Mouse (Mus musculus): ENCODE measurements around the gene Ccdc149. TPM values are rescaled to one million over a fixed set of nuclear protein-coding genes. Genes with fewer than 3 reads are reported as not detected.
A peak's percentile ranks its signal among the peaks of the same experiment; 100 is the strongest.

The Ccdc149 gene
- polyA plus RNA-seq, 1 experiment from 2014 or later, result 3.4 TPM

DNA sequence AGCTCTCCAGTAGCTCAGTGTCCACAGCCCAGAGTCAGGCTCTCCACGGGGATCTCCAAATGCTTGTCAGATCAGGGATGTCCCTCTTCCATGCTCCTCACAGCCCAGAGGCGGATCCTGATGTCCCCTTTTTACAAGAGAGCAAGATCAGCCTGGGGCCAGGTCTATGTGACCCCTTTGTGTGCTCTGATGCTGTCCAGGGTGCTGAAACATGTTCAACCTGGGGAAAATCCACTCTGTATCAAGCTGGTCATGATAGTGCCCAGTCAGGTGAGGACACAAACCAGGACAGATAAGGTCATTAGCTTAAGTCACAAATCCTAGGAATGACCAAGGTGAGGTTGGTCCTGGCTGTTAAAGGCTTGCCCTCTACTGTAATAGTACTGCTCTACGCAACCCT, 59.8 kb downstream of the Ccdc149 start:
- Histone ChIP-seq H3K9ac (replicated peaks; ENCODE audit: low read depth, low read length) (no peak overlapping the region), H3K4me1 (ENCODE audit: control insufficient read depth, insufficient read depth, low read length) (peaks cover 3% of the 10 kb centered on the region; the same call in 1 of the 2 replicates), H3K27ac (ENCODE audit: low read length) (no peak overlapping the region), H3K9me3 (ENCODE audit: control insufficient read depth, low read depth, low read length) (no peaks in the 10 kb centered on the region), H3K4me2 (replicated peaks; ENCODE audit: low read depth, low read length) (no peak overlapping the region), H3K4me3 (ENCODE audit: low read depth, low read length) (no peak overlapping the region), H3K36me3 (ENCODE audit: control insufficient read depth, insufficient read depth, low read length) (no peaks in the 10 kb centered on the region), H3K27me3 (ENCODE audit: control insufficient read depth, insufficient read depth, low read length) (no peaks in the 10 kb centered on the region)
- peak; percentile 50; the same call in 1 of the 2 replicates for ATAC-seq (ENCODE audit: insufficient number of reproducible peaks, insufficient read depth, low FRiP score, low read depth)
- WGBS, result 55% methylated on average over 3 of the region's 3 CpGs

GRCm38 (mm10) chr5:52410197-52410596, 61.1 kb downstream of the Ccdc149 start:
- ATAC-seq (ENCODE audit: insufficient number of reproducible peaks, insufficient read depth, low FRiP score, low read depth), result no peak
- no peak overlapping the region for H3K9ac ChIP-seq (replicated peaks; ENCODE audit: low read depth, low read length)
- no peaks in the 10 kb centered on the region for H3K27me3 ChIP-seq (ENCODE audit: control insufficient read depth, insufficient read depth, low read length)
- H3K27ac ChIP-seq (ENCODE audit: low read length), result no peak overlapping the region
- H3K4me2 ChIP-seq (replicated peaks; ENCODE audit: low read depth, low read length), result no peak overlapping the region
- WGBS, result 77% methylated on average over 12 of the region's 12 CpGs
- peaks cover 3% of the 10 kb centered on the region; the same call in 1 of the 2 replicates for H3K4me1 ChIP-seq (ENCODE audit: control insufficient read depth, insufficient read depth, low read length)
- no peaks in the 10 kb centered on the region for H3K36me3 ChIP-seq (ENCODE audit: control insufficient read depth, insufficient read depth, low read length)
- H3K4me3 ChIP-seq (ENCODE audit: low read depth, low read length), result no peak overlapping the region
- no peaks in the 10 kb centered on the region for H3K9me3 ChIP-seq (ENCODE audit: control insufficient read depth, low read depth, low read length)

GRCm38 (mm10) chr5:52408668-52409315, 62.5 kb downstream of the Ccdc149 start:
- Histone ChIP-seq H3K4me1 (ENCODE audit: control insufficient read depth, insufficient read depth, low read length) (peaks cover 3% of the 10 kb centered on the region; the same call in 1 of the 2 replicates), H3K4me3 (ENCODE audit: low read depth, low read length) (no peak overlapping the region), H3K27me3 (ENCODE audit: control insufficient read depth, insufficient read depth, low read length) (no peaks in the 10 kb centered on the region), H3K36me3 (ENCODE audit: control insufficient read depth, insufficient read depth, low read length) (no peaks in the 10 kb centered on the region), H3K4me2 (replicated peaks; ENCODE audit: low read depth, low read length) (no peak overlapping the region), H3K27ac (ENCODE audit: low read length) (no peak overlapping the region), H3K9ac (replicated peaks; ENCODE audit: low read depth, low read length) (no peak overlapping the region), H3K9me3 (ENCODE audit: control insufficient read depth, low read depth, low read length) (no peaks in the 10 kb centered on the region)
- ATAC-seq (ENCODE audit: insufficient number of reproducible peaks, insufficient read depth, low FRiP score, low read depth), result no peak
- 66% methylated on average over 7 of the region's 7 CpGs for WGBS

DNA sequence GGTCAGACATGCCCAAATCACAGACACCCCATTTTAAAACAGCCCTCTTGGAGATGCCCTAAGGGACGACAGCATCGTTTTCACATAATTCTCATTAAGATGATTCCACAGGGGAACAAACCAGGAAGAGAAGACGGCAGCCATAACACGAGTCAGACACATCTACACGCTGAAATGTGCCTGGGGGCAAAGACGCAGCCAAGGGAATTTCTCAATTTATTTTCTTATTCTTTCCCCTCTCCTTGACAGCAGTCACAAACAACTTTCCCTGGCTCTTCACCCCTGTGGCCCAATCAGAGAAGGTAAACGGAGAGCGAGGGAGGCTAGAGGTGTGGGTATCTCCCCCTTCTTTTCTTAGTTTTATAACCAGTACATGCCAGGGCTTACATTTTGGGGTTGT, 66.9 kb downstream of the Ccdc149 start:
- H3K9me3 ChIP-seq (ENCODE audit: control insufficient read depth, low read depth, low read length), result no peaks in the 10 kb centered on the region
- no peak for ATAC-seq (ENCODE audit: insufficient number of reproducible peaks, insufficient read depth, low FRiP score, low read depth)
- H3K4me1 ChIP-seq (ENCODE audit: control insufficient read depth, insufficient read depth, low read length), result peaks cover 3% of the 10 kb centered on the region; the same call in 1 of the 2 replicates
- no peak overlapping the region for H3K9ac ChIP-seq (replicated peaks; ENCODE audit: low read depth, low read length)
- H3K4me3 ChIP-seq (ENCODE audit: low read depth, low read length), result no peak overlapping the region
- no peak overlapping the region for H3K27ac ChIP-seq (ENCODE audit: low read length)
- 68% methylated on average over 8 of the region's 8 CpGs for WGBS
- H3K4me2 ChIP-seq (replicated peaks; ENCODE audit: low read depth, low read length), result no peak overlapping the region
- H3K27me3 ChIP-seq (ENCODE audit: control insufficient read depth, insufficient read depth, low read length), result no peaks in the 10 kb centered on the region
- no peaks in the 10 kb centered on the region for H3K36me3 ChIP-seq (ENCODE audit: control insufficient read depth, insufficient read depth, low read length)

DNA sequence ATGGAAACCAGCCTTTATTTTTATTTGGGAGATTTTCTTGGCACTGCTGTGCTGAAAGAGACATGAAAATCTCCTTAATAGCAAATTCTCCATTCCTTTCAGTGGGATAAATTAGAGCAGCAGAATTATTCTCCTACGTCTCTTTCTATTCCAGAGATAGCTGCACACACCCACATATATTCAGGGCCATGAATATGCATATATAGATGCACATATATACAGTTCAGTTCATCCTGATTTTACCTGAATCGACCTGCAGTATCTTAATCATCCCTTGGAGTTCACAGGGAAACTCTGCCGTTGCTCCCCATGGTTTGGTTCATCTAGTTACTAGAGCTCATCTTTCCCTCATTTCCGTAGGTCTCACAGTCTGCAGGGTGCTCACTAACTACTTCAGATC, 77.6 kb downstream of the Ccdc149 start:
- H3K9ac ChIP-seq (replicated peaks; ENCODE audit: low read depth, low read length), result no peak overlapping the region
- no peaks in the 10 kb centered on the region for H3K4me1 ChIP-seq (ENCODE audit: control insufficient read depth, insufficient read depth, low read length)
- no peak overlapping the region for H3K4me2 ChIP-seq (replicated peaks; ENCODE audit: low read depth, low read length)
- H3K27ac ChIP-seq (ENCODE audit: low read length), result no peak overlapping the region
- no peaks in the 10 kb centered on the region for H3K9me3 ChIP-seq (ENCODE audit: control insufficient read depth, low read depth, low read length)
- H3K27me3 ChIP-seq (ENCODE audit: control insufficient read depth, insufficient read depth, low read length), result no peaks in the 10 kb centered on the region
- H3K36me3 ChIP-seq (ENCODE audit: control insufficient read depth, insufficient read depth, low read length), result no peaks in the 10 kb centered on the region
- ATAC-seq (ENCODE audit: insufficient number of reproducible peaks, insufficient read depth, low FRiP score, low read depth), result no peak
- H3K4me3 ChIP-seq (ENCODE audit: low read depth, low read length), result no peak overlapping the region
- WGBS, result 83% methylated on average over 4 of the region's 4 CpGs

DNA sequence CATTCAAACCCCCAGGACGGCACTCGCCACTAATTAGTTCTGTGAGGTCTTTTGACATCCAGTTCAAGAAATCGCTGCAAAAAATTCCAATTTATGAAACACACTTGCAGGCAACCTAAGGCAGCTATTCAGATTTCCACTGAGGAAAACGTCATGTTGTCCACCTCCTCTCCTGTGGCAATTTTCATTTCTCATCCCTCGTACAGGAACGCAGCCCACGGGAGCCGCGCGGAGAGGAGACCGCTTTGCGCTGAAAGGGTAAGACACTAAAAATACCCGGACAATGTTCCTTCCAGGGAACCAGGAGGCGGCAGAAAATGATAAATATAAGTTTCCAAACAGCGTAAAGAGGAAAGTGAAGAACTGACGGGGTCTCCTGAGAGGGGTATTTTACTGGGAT, 79.8 kb downstream of the Ccdc149 start:
- Histone ChIP-seq H3K4me1 (ENCODE audit: control insufficient read depth, insufficient read depth, low read length) (no peaks in the 10 kb centered on the region), H3K36me3 (ENCODE audit: control insufficient read depth, insufficient read depth, low read length) (no peaks in the 10 kb centered on the region), H3K27ac (ENCODE audit: low read length) (no peak overlapping the region), H3K9me3 (ENCODE audit: control insufficient read depth, low read depth, low read length) (no peaks in the 10 kb centered on the region), H3K27me3 (ENCODE audit: control insufficient read depth, insufficient read depth, low read length) (no peaks in the 10 kb centered on the region), H3K4me3 (ENCODE audit: low read depth, low read length) (no peak overlapping the region), H3K9ac (replicated peaks; ENCODE audit: low read depth, low read length) (no peak overlapping the region), H3K4me2 (replicated peaks; ENCODE audit: low read depth, low read length) (no peak overlapping the region)
- 76% methylated on average over 16 of the region's 16 CpGs for WGBS
- ATAC-seq (ENCODE audit: insufficient number of reproducible peaks, insufficient read depth, low FRiP score, low read depth), result no peak

DNA sequence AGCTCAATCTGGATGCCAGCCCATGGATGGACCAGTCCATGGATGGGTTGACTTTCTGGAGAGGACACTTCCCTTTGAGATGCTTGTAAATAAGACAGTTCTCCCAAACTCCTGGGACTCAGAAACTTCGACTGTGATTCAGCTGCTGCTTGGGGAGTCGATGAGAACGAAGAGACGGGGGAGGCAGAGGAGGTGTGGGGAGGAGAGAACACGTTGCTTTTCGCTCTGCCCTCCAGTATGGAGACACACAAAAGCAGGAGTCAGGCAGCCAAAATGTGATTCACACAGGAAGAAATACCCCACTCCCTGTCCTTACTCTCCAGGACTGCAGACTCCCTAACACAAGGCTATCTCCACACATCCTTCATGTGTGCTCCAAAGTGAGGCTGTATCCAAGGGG, 80.9 kb downstream of the Ccdc149 start:
- Histone ChIP-seq H3K9ac (replicated peaks; ENCODE audit: low read depth, low read length) (no peak overlapping the region), H3K9me3 (ENCODE audit: control insufficient read depth, low read depth, low read length) (no peaks in the 10 kb centered on the region), H3K4me3 (ENCODE audit: low read depth, low read length) (no peak overlapping the region), H3K4me2 (replicated peaks; ENCODE audit: low read depth, low read length) (no peak overlapping the region), H3K27me3 (ENCODE audit: control insufficient read depth, insufficient read depth, low read length) (no peaks in the 10 kb centered on the region), H3K27ac (ENCODE audit: low read length) (no peak overlapping the region), H3K36me3 (ENCODE audit: control insufficient read depth, insufficient read depth, low read length) (no peaks in the 10 kb centered on the region), H3K4me1 (ENCODE audit: control insufficient read depth, insufficient read depth, low read length) (no peaks in the 10 kb centered on the region)
- WGBS, result 87% methylated on average over 6 of the region's 6 CpGs
- ATAC-seq (ENCODE audit: insufficient number of reproducible peaks, insufficient read depth, low FRiP score, low read depth), result no peak

GRCm38 (mm10) chr5:52388092-52388749, 83.1 kb downstream of the Ccdc149 start:
- H3K4me3 ChIP-seq (ENCODE audit: low read depth, low read length), result no peak overlapping the region
- ATAC-seq (ENCODE audit: insufficient number of reproducible peaks, insufficient read depth, low FRiP score, low read depth), result no peak
- H3K9ac ChIP-seq (replicated peaks; ENCODE audit: low read depth, low read length), result no peak overlapping the region
- H3K4me2 ChIP-seq (replicated peaks; ENCODE audit: low read depth, low read length), result no peak overlapping the region
- H3K36me3 ChIP-seq (ENCODE audit: control insufficient read depth, insufficient read depth, low read length), result no peaks in the 10 kb centered on the region
- WGBS, result 65% methylated on average over 7 of the region's 7 CpGs
- H3K4me1 ChIP-seq (ENCODE audit: control insufficient read depth, insufficient read depth, low read length), result no peaks in the 10 kb centered on the region
- no peaks in the 10 kb centered on the region for H3K9me3 ChIP-seq (ENCODE audit: control insufficient read depth, low read depth, low read length)
- H3K27me3 ChIP-seq (ENCODE audit: control insufficient read depth, insufficient read depth, low read length), result no peaks in the 10 kb centered on the region
- no peak overlapping the region for H3K27ac ChIP-seq (ENCODE audit: low read length)

All from stomach, embryonic 14.5 days (tissue).